Mouse (Mus musculus) kidney, postnatal 0 days (tissue): ENCODE results near the gene Usp29. TPM values are rescaled to one million over a fixed set of nuclear protein-coding genes. Genes with fewer than 3 reads are reported as not detected.

Source experiments
- ATAC-seq: fragments of 200-750 bp; cut with Nextera tagmentation; replicated peaks from 2 replicates; pipeline ENCODE4 v1.8.0; 2017; ENCODE audit warnings: low read depth, moderate number of reproducible peaks, moderate TSS enrichment, moderate library complexity; ENCODE audit not compliant: low FRiP score
- DNase-seq: peaks from one replicate; pipeline ENCODE4 v3.0.0-alpha.2; 2016; ENCODE audit warnings: low spot score
- H3K27ac ChIP-seq: fragments of 300-500 bp; sonication (generic); 2 replicates; pipeline ENCODE4 v1.5.1; 2014; ENCODE audit warnings: mild to moderate bottlenecking
- H3K27me3 ChIP-seq: fragments of 300-500 bp; sonication (generic); 2 replicates; pipeline ENCODE4 v1.6.1; 2014; ENCODE audit warnings: low read length, mixed read lengths; ENCODE audit not compliant: insufficient read depth
- H3K36me3 ChIP-seq: fragments of 300-500 bp; sonication (generic); 2 replicates; pipeline ENCODE4 v1.6.1; 2014; ENCODE audit warnings: low read length, mixed read lengths; ENCODE audit not compliant: insufficient read depth
- H3K4me1 ChIP-seq: fragments of 300-500 bp; sonication (generic); replicated peaks from 2 replicates; pipeline ENCODE4 v1.6.1; 2014; ENCODE audit warnings: antibody characterized with exemption, low read length, mixed read lengths; ENCODE audit not compliant: insufficient read depth
- H3K4me2 ChIP-seq: fragments of 300-500 bp; sonication (generic); 2 replicates; pipeline ENCODE4 v1.6.1; 2014; ENCODE audit warnings: mild to moderate bottlenecking, low read length, moderate library complexity, mixed read lengths
- H3K4me3 ChIP-seq: fragments of 300-500 bp; sonication (generic); replicated peaks from 2 replicates; pipeline ENCODE4 v1.5.1; 2014; ENCODE audit warnings: low read depth, low read length
- H3K9ac ChIP-seq: fragments of 300-500 bp; sonication (generic); 2 replicates; pipeline ENCODE4 v1.6.1; 2014; ENCODE audit warnings: low read depth, low read length
- H3K9me3 ChIP-seq: fragments of 300-500 bp; sonication (generic); replicated peaks from 2 replicates; pipeline ENCODE4 v1.6.1; 2016; ENCODE audit warnings: low read length, inconsistent platforms, mixed read lengths
- CTCF ChIP-seq: IDR thresholded peaks from 2 replicates; pipeline ENCODE4 v1.5.1; 2016; ENCODE audit warnings: antibody characterized with exemption, low read depth, mild to moderate bottlenecking, moderate library complexity
- WGBS: fragments of 180-500 bp; shearing (Covaris S2); extraction: QIAGEN DNeasy Blood & Tissue Kit; methylation state at CpG from one replicate; pipeline ENCODE4 v1.1.7; 2014; 5-methylcytosine and 5-hydroxymethylcytosine counted together
- polyA plus RNA-seq: library from polyadenylated mRNA; unstranded; fragments of >200 nt; fragmentation: Nextera tagmentation; extraction: Ambion mirVana; gene quantifications from 2 replicates; pipeline ENCODE4 v1.2.1, GENCODE M21; 2015

The Usp29 gene
- polyA plus RNA-seq, 1 experiment from 2014 or later: 1.7 TPM

DNA sequence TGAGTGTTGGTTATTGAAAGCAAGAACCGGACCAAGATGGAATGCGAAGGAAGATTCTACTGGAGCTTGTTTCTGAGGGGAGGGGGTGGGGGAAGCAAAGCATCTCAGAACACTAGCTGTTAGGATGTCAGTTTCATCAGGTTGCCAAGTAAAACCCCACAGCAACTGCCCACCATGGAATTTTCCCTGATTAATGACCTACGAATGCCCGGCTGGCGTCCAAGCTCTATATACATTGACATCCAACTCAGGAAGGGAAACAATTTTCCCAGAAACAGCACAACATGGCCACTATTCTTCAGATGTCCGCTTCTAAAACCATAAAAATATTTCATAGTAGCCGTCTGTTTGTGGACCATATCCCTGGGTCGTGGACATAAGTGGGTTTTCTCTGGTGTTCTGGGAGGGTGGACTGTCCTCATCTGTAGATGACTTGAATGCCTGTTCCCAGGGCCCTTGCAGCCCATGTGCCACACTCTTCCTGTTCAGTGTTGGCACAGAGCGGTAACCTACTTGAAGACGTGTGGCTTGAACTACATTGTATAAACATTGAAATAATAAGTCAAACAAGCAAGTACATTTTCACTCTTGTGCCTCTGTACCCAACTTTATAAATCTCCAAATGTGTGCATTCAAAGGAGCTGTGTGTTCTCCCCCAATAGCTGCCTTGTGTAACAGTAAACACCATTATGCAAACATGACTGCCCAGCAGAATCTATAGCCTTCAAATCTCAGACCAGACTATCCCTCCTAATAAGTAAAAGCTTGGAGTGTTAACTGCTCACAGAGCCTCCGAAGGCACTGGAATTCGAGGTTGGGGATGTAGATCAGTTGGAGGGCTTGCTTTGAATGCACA is 70.4 kb downstream of the Usp29 start:
- 71% methylated on average over 12 of the region's 12 CpGs for WGBS
- Histone ChIP-seq H3K9me3 (no peaks in the 10 kb centered on the region), H3K9ac (no peak overlapping the region), H3K4me1 (no peaks in the 10 kb centered on the region; the same call in 1 of the 2 replicates), H3K4me3 (no peak overlapping the region), H3K36me3 (no peaks in the 10 kb centered on the region), H3K27me3 (no peaks in the 10 kb centered on the region), H3K27ac (no peak overlapping the region), H3K4me2 (no peak overlapping the region)
- DNase-seq (no peak), ATAC-seq (no peak)
- no peak for TF ChIP-seq CTCF

DNA sequence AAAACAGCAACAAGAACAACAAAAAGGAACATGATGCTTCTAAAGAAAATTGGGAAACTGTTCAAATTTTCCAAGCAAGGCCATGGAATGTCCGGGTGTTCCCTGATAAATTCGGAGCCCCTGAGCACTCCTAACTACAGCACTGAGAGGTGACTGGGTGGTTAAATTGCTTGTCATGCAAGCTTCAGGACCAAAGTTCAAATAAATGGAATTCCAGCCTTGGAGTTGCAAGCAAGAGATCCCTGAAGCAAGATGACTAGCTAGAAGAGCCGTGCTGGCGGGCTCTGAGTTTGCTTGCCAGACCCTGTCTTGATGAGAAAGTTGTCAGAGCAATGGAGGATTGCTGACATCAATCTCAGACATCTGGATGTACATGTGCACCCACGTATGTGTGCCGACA is 71.3 kb downstream of the Usp29 start:
- ATAC-seq (no peak), DNase-seq (peak; percentile 46)
- 73% methylated on average over 6 of the region's 6 CpGs for WGBS
- Histone ChIP-seq H3K9me3 (no peaks in the 10 kb centered on the region), H3K4me1 (no peaks in the 10 kb centered on the region; the same call in 1 of the 2 replicates), H3K4me2 (no peak overlapping the region), H3K9ac (no peak overlapping the region), H3K27ac (no peak overlapping the region), H3K4me3 (no peak overlapping the region), H3K27me3 (no peaks in the 10 kb centered on the region), H3K36me3 (no peaks in the 10 kb centered on the region)
- TF ChIP-seq CTCF: no peak

DNA sequence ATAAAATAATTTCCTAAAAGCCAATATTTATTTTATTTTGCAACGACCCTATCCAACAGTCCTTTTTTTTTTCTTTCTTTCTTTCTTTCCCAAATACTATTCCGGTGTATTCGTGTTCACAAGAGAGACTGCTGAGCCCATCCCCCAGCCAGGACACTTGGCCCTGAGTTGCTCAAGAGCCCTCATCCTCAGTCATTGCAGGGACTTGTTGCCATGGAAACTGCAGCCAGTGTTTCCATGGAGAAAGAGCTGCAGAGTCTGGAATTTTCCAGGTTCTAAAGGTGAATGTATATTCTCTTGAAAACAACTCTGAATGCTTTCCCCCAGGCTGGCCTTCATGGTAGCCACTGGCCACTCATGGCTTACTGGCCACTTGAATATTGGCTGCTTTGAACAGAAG is 80.2 kb downstream of the Usp29 start:
- ATAC-seq: no peak
- Histone ChIP-seq H3K36me3 (no peaks in the 10 kb centered on the region), H3K4me1 (no peaks in the 10 kb centered on the region), H3K9me3 (no peaks in the 10 kb centered on the region), H3K4me3 (no peak overlapping the region), H3K27ac (no peak overlapping the region), H3K9ac (no peak overlapping the region), H3K27me3 (no peaks in the 10 kb centered on the region), H3K4me2 (no peak overlapping the region)
- no peak for DNase-seq
- no peak for TF ChIP-seq CTCF
- WGBS: 63% methylated on average over 3 of the region's 3 CpGs

DNA sequence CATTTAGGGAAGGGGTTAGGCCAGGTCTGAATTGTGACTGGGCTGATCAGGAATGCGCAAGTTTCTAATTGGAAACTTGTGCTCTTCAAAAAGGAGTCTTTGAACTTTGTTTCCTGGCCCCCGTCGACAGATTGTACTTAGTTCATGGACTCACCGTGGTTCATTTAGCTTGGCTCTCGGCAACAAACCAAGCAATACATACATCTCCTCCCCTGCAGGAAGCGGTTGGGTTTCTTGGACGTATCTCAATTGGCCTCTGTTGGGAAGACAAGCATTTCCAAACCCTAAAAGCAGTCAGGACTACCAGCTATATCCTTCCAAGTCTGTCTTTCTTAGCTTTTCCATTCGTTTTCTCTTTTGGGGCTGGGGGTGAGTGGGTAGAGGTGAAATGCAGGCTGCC is 84.6 kb downstream of the Usp29 start:
- H3K9ac ChIP-seq: no peak overlapping the region
- no peak overlapping the region for H3K4me2 ChIP-seq
- H3K4me1 ChIP-seq: no peaks in the 10 kb centered on the region
- 38% methylated on average over 8 of the region's 8 CpGs for WGBS
- no peak overlapping the region for H3K4me3 ChIP-seq
- H3K9me3 ChIP-seq: no peaks in the 10 kb centered on the region
- TF ChIP-seq CTCF: no peak
- no peak for ATAC-seq
- H3K36me3 ChIP-seq: no peaks in the 10 kb centered on the region
- DNase-seq: peak; percentile 45
- no peaks in the 10 kb centered on the region for H3K27me3 ChIP-seq
- H3K27ac ChIP-seq: no peak overlapping the region

DNA sequence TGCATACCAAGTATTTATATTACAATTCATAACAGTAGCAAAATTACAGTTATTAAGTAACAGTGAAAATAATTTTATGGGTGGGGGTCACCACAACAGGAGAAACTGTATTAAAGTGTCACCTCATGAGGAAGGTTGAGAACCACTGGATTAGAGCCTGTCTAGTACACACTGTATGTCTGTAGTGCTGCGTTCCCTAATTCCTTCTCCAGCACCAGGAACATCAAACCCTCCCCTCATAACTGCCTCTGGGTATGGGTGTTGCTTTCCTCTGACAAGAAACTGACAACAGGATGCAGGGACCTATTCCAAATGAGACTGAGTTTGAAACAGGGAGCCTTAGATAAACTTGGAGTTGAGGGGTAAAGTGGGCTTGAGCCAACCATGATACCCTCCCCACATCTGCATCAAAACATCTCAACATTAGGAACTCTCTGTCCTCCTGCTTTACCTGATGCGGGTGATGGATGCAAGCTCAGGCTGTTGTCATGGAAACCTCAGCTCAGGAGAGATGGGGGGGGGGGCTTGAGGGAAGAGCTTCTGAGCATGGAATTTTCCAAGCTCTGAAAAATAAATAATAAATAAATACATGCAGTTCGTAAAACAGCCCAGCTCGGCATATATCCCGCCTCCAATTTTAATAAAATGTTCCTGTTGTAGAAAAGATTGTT is 86.5 kb downstream of the Usp29 start:
- Histone ChIP-seq H3K36me3 (no peaks in the 10 kb centered on the region), H3K4me3 (no peak overlapping the region), H3K27ac (no peak overlapping the region), H3K9me3 (no peaks in the 10 kb centered on the region), H3K27me3 (no peaks in the 10 kb centered on the region), H3K4me1 (no peaks in the 10 kb centered on the region), H3K9ac (no peak overlapping the region), H3K4me2 (no peak overlapping the region)
- WGBS: 91% methylated on average over 5 of the region's 5 CpGs
- ATAC-seq (no peak), DNase-seq (no peak)
- TF ChIP-seq CTCF: no peak

DNA sequence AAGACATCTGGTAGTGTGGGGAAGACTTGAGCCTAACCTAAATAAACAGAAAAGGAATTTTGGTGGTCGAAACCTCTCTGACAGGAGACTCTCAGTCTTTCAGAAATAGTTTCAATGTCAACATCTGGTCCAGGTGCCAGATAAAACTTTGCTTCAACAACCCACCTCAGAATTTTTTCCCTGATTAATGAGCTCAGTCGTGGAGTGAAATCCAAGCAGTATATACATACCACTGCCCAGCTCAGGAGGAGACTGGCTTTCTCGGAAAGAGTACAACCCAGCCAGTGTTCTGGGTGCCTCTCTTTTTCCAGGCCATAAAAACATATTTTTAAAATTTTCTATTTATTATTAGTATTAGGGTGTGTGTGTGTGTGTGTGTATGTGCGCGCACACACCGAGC is 89.9 kb downstream of the Usp29 start:
- Histone ChIP-seq H3K9me3 (no peaks in the 10 kb centered on the region), H3K27ac (no peak overlapping the region), H3K36me3 (no peaks in the 10 kb centered on the region), H3K27me3 (no peaks in the 10 kb centered on the region), H3K4me1 (0 out of 2 replicates have a peak, but pooled peaks cover 6% of the 10 kb centered on the region), H3K9ac (no peak overlapping the region), H3K4me3 (no peak overlapping the region), H3K4me2 (no peak overlapping the region)
- ATAC-seq (no peak), DNase-seq (no peak)
- 63% methylated on average over 6 of the region's 6 CpGs for WGBS
- no peak for TF ChIP-seq CTCF
